Mouse (Mus musculus) erythroblast, embryonic 14.5 days (primary cell): ENCODE data around the gene Prkag2. TPM values are rescaled to one million over a fixed set of nuclear protein-coding genes. Genes with fewer than 3 reads are reported as not detected.
A peak's percentile ranks its signal among the peaks of the same experiment; 100 is the strongest.

Experiments used
- H3K27me3 ChIP-seq: 2 replicates; pipeline ENCODE4 v1.6.1; 2012; ENCODE audit warnings: inconsistent platforms; ENCODE audit not compliant: control insufficient read depth
- H3K36me3 ChIP-seq: 2 replicates; pipeline ENCODE4 v1.6.1; 2012; ENCODE audit warnings: mild to moderate bottlenecking, inconsistent platforms; ENCODE audit not compliant: control insufficient read depth
- H3K4me1 ChIP-seq: 2 replicates; pipeline ENCODE4 v1.6.1; 2012; ENCODE audit warnings: inconsistent platforms; ENCODE audit not compliant: control insufficient read depth
- H3K4me3 ChIP-seq: replicated peaks from 2 replicates; pipeline ENCODE3; 2012; ENCODE audit warnings: moderate library complexity, mild to moderate bottlenecking, inconsistent platforms
- H3K9me3 ChIP-seq: 2 replicates; pipeline ENCODE4 v1.6.1; 2012; ENCODE audit warnings: low read length, inconsistent platforms, mixed read lengths; ENCODE audit not compliant: control insufficient read depth
- GATA1 ChIP-seq: IDR thresholded peaks from 2 replicates; pipeline ENCODE4 v1.6.1; 2012; ENCODE audit warnings: low read length, inconsistent platforms, mixed read lengths
- TAL1 ChIP-seq: IDR thresholded peaks from 3 replicates; pipeline ENCODE4 v1.6.1; 2012; ENCODE audit warnings: low read length, inconsistent platforms, mixed read lengths
- polyA plus RNA-seq: library from polyadenylated mRNA; stranded (reverse); fragments of >175 nt; gene quantifications from 2 replicates; pipeline ENCODE4 v1.2.3, GENCODE M21; 2012

Prkag2 gene
- polyA plus RNA-seq, 1 experiment, result 0.07 TPM

GRCm38 (mm10) chr5:24908820-24909716, 191.4 kb downstream of the Prkag2 start:
- Histone ChIP-seq H3K4me3 (peak overlapping the region; percentile 75), H3K9me3 (peaks cover 2% of the 10 kb centered on the region; the same call in 1 of the 2 replicates), H3K4me1 (peaks cover 21% of the 10 kb centered on the region), H3K36me3 (no peaks in the 10 kb centered on the region), H3K27me3 (peaks cover 32% of the 10 kb centered on the region)
- TF ChIP-seq TAL1, result no peak
- TF ChIP-seq GATA1, result no peak

GRCm38 (mm10) chr5:24908141-24908819, 192.2 kb downstream of the Prkag2 start:
- Histone ChIP-seq H3K4me1 (peaks cover 21% of the 10 kb centered on the region), H3K27me3 (peaks cover 32% of the 10 kb centered on the region), H3K9me3 (peaks cover 2% of the 10 kb centered on the region; the same call in 1 of the 2 replicates), H3K36me3 (no peaks in the 10 kb centered on the region), H3K4me3 (peak overlapping the region; percentile 75)
- TF ChIP-seq GATA1 (no peak), TAL1 (no peak)

- Histone ChIP-seq H3K36me3 (no peaks in the 10 kb centered on the region), H3K4me3 (peak overlapping the region; percentile 75), H3K4me1 (peaks cover 22% of the 10 kb centered on the region), H3K9me3 (peaks cover 2% of the 10 kb centered on the region; the same call in 1 of the 2 replicates), H3K27me3 (peaks cover 32% of the 10 kb centered on the region)
- TF ChIP-seq GATA1, result no peak
- TF ChIP-seq TAL1, result no peak
Observed at GRCm38 (mm10) chr5:24907737-24908136, 192.7 kb downstream of the Prkag2 start.

- Histone ChIP-seq H3K9me3 (peaks cover 2% of the 10 kb centered on the region; the same call in 1 of the 2 replicates), H3K4me3 (no peak overlapping the region), H3K4me1 (peaks cover 20% of the 10 kb centered on the region), H3K27me3 (peaks cover 32% of the 10 kb centered on the region), H3K36me3 (no peaks in the 10 kb centered on the region)
- TF ChIP-seq GATA1, result no peak
- no peak for TF ChIP-seq TAL1
Observed at GRCm38 (mm10) chr5:24906844-24907243, 193.6 kb downstream of the Prkag2 start.

GRCm38 (mm10) chr5:24904941-24905340, 195.5 kb downstream of the Prkag2 start:
- TF ChIP-seq TAL1, result no peak
- TF ChIP-seq GATA1, result no peak
- Histone ChIP-seq H3K36me3 (no peaks in the 10 kb centered on the region), H3K4me3 (no peak overlapping the region), H3K27me3 (peaks cover 29% of the 10 kb centered on the region), H3K4me1 (peaks cover 20% of the 10 kb centered on the region), H3K9me3 (peaks cover 2% of the 10 kb centered on the region; the same call in 1 of the 2 replicates)

GRCm38 (mm10) chr5:24904423-24904822, 196.0 kb downstream of the Prkag2 start:
- Histone ChIP-seq H3K27me3 (peaks cover 29% of the 10 kb centered on the region), H3K36me3 (no peaks in the 10 kb centered on the region), H3K4me1 (peaks cover 20% of the 10 kb centered on the region), H3K4me3 (no peak overlapping the region), H3K9me3 (peaks cover 2% of the 10 kb centered on the region; the same call in 1 of the 2 replicates)
- TF ChIP-seq GATA1, result no peak
- no peak for TF ChIP-seq TAL1

- TF ChIP-seq GATA1 (no peak), TAL1 (no peak)
- H3K36me3 ChIP-seq, result no peaks in the 10 kb centered on the region
- no peak overlapping the region for H3K4me3 ChIP-seq
- H3K9me3 ChIP-seq, result no peaks in the 10 kb centered on the region
- H3K4me1 ChIP-seq, result peaks cover 20% of the 10 kb centered on the region
- H3K27me3 ChIP-seq, result peaks cover 27% of the 10 kb centered on the region
Observed at GRCm38 (mm10) chr5:24904001-24904400, 196.4 kb downstream of the Prkag2 start.

GRCm38 (mm10) chr5:24902835-24903234, 197.6 kb downstream of the Prkag2 start:
- no peaks in the 10 kb centered on the region for H3K36me3 ChIP-seq
- TF ChIP-seq GATA1 (no peak), TAL1 (no peak)
- no peaks in the 10 kb centered on the region for H3K9me3 ChIP-seq
- peaks cover 16% of the 10 kb centered on the region for H3K27me3 ChIP-seq
- H3K4me3 ChIP-seq, result no peak overlapping the region
- H3K4me1 ChIP-seq, result peaks cover 9% of the 10 kb centered on the region

- no peaks in the 10 kb centered on the region for H3K27me3 ChIP-seq
- H3K9me3 ChIP-seq, result no peaks in the 10 kb centered on the region
- no peaks in the 10 kb centered on the region for H3K36me3 ChIP-seq
- no peak overlapping the region for H3K4me3 ChIP-seq
- H3K4me1 ChIP-seq, result no peaks in the 10 kb centered on the region
- no peak for TF ChIP-seq GATA1
- no peak for TF ChIP-seq TAL1
Observed at GRCm38 (mm10) chr5:24895606-24896005, 204.8 kb downstream of the Prkag2 start.
